Mouse (Mus musculus) cerebellum, postnatal 36 days (tissue): ENCODE results near the gene Nxpe5.

Source experiments
- DNase-seq, 2 experiments: peaks; one replicate each; pipeline ENCODE4 v3.0.0; 2021 to 2022; ENCODE audit warnings: mixed read lengths in 2 of 2

Nxpe5 gene

GRCm38 (mm10) chr5:138255353-138256093, 29.8 kb downstream of the Nxpe5 start, which contains the start of gene Lamtor4:
TSS of gene Lamtor4 (plus strand) at chr5:138255482.
- peak; percentile 92 to 95 for DNase-seq

- DNase-seq, result peak in 1 of 2 experiments; percentile 51
These were observed 30.4 kb downstream of the Nxpe5 start for GRCm38 (mm10) chr5:138256094-138256467.

GRCm38 (mm10) chr5:138256966-138257584, 31.4 kb downstream of the Nxpe5 start:
- no peak for DNase-seq

- no peak for DNase-seq
These were observed 31.9 kb downstream of the Nxpe5 start for GRCm38 (mm10) chr5:138257585-138257978.

- no peak for DNase-seq
These were observed 32.4 kb downstream of the Nxpe5 start for GRCm38 (mm10) chr5:138258078-138258477.

- no peak for DNase-seq
These were observed 32.8 kb downstream of the Nxpe5 start for GRCm38 (mm10) chr5:138258542-138258941.

GRCm38 (mm10) chr5:138258993-138259392, 33.3 kb downstream of the Nxpe5 start:
- no peak for DNase-seq

GRCm38 (mm10) chr5:138260051-138260450, 34.4 kb downstream of the Nxpe5 start:
- no peak for DNase-seq

- DNase-seq, result no peak
These were observed 35.1 kb downstream of the Nxpe5 start for GRCm38 (mm10) chr5:138260834-138261233.

GRCm38 (mm10) chr5:138262001-138262400, 36.3 kb downstream of the Nxpe5 start:
- DNase-seq, result no peak

GRCm38 (mm10) chr5:138262582-138263240, 37.0 kb downstream of the Nxpe5 start:
- DNase-seq, result no peak

GRCm38 (mm10) chr5:138263260-138264206, 37.8 kb downstream of the Nxpe5 start, which contains the start of gene BC037034:
TSS of gene BC037034 (minus strand) at chr5:138264033.
- peak; percentile 91 to 93 for DNase-seq

- DNase-seq, result no peak
These were observed 38.5 kb downstream of the Nxpe5 start for GRCm38 (mm10) chr5:138264207-138264578.

GRCm38 (mm10) chr5:138265712-138266111, 40.0 kb downstream of the Nxpe5 start:
- no peak for DNase-seq

GRCm38 (mm10) chr5:138267114-138267513, 41.4 kb downstream of the Nxpe5 start:
- no peak for DNase-seq

GRCm38 (mm10) chr5:138268980-138269379, 43.3 kb downstream of the Nxpe5 start:
- DNase-seq, result no peak

- no peak for DNase-seq
These were observed 45.5 kb downstream of the Nxpe5 start for GRCm38 (mm10) chr5:138271232-138271631.

GRCm38 (mm10) chr5:138272409-138272923, 46.8 kb downstream of the Nxpe5 start, which contains the start of gene Gal3st4:
TSS of gene Gal3st4 (minus strand) at chr5:138272840.
- no peak for DNase-seq

GRCm38 (mm10) chr5:138274186-138274585, 48.5 kb downstream of the Nxpe5 start:
- no peak for DNase-seq

- no peak for DNase-seq
These were observed 49.7 kb downstream of the Nxpe5 start for GRCm38 (mm10) chr5:138275216-138276050.

- peak in 1 of 2 experiments; percentile 0 for DNase-seq
These were observed 52.3 kb downstream of the Nxpe5 start for GRCm38 (mm10) chr5:138277994-138278393.
